Mouse (Mus musculus) kidney, postnatal 14 days (tissue): Measurements from ENCODE around the gene Slc25a44.

ENCODE experiments used
- DNase-seq: peaks from one replicate; pipeline ENCODE4 v3.0.0; 2022; ENCODE audit warnings: mixed read lengths

Gene Slc25a44

DNA sequence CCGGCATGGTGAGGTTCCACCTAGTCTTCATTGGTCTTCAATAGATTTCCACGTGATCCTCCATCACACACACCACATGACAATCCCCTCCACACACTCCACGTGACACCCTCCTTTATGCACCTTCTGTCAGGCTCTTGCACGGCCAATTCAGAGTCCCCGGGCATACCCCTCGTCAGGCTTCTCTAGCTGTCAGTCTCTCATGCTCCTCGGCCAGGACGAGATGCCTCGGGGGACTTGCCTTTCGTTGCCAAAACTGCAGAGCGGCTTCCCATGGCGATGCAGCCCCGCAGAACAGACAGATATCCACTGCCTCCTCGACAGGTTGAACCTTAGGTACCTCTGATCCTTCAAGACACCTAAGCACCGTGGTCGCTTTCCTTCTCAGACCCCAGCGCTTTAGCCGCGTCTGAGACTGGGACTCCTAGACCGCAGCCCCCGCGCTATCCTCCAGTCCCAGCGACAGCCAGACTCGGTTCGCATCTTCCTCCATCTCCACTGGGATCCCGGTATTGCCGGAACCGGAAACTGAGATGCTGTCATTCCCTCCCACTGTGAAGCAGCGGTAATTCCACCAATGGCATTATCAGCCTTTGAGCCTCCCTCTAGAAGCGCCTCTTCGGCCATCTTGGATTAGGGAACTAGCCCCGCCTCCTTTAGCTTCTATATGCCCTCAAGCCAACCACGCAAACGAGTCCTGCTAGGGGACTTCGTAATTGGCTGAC, at the start of gene Slc25a44:
Slc25a44 (minus strand) TSS at position 535 of the 725 bp plus-strand sequence.
- DNase-seq, result peak; percentile 97

GRCm38 (mm10) chr3:88473571-88473970, 48.6 kb upstream of the Slc25a44 start:
- no peak for DNase-seq

DNA sequence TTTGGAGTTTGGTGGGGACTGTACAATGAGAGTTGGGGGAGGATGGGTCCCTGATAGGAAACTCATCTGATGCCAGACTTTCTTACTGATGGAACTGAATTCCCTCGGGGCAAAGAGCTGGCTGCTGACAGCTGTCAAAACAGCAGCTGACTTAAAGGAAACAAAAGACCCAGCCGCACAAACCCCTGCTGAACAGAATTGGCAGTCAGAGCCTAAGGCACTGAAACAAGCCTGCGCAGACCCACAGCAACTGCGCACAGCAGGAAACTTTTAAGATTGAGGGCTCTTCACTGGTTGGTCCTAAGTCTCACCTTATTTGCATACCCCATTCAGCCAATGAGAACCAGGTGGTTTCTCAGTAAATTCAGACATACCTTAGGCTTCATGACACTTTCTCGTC, 48.1 kb upstream of the Slc25a44 start:
- peak; percentile 50 for DNase-seq

DNA sequence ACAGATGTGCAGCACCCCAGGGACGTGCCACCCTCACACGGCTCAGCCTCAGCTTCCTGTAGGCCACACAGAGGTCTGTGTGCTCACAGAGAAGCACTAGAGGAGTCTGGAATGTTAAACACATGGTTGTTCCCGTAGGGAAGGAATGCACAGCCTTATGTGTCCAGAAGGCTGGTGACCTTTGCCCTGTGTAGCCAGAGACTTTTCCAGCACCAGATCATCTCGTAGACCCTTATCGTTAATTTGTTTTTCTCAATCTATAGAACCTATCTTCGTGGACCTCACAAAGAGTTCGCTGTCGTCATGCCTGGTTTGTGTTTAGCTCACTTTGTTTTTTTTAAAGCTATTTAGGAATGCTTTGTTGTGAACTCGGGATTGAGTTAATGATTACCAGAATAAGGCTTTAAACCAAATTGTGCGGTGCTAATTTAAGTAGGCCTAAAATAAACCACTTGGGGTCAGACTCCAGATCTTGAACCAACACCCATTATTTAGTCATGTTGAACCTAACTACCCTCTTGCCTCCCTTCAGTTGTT, 46.1 kb upstream of the Slc25a44 start:
- peak; percentile 59 for DNase-seq

DNA sequence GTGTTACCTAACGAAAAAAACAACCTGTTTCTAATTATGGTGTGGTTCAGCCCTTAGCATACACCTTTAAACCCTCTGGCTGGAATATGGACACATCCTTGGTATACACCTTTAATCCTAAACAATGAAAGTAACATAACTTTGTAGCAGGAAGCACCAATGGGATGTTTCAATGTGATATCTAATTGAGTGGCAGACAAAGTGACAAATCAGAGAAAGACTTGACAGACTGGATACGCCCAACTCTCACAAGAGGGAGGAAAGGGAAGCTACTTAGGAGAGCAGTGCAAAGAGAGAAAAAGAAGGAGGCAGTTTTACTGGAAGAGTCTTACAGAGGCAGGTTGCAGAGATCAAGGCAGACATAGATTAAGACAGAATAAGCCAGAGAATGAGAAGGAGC, 44.5 kb upstream of the Slc25a44 start:
- DNase-seq, result no peak

DNA sequence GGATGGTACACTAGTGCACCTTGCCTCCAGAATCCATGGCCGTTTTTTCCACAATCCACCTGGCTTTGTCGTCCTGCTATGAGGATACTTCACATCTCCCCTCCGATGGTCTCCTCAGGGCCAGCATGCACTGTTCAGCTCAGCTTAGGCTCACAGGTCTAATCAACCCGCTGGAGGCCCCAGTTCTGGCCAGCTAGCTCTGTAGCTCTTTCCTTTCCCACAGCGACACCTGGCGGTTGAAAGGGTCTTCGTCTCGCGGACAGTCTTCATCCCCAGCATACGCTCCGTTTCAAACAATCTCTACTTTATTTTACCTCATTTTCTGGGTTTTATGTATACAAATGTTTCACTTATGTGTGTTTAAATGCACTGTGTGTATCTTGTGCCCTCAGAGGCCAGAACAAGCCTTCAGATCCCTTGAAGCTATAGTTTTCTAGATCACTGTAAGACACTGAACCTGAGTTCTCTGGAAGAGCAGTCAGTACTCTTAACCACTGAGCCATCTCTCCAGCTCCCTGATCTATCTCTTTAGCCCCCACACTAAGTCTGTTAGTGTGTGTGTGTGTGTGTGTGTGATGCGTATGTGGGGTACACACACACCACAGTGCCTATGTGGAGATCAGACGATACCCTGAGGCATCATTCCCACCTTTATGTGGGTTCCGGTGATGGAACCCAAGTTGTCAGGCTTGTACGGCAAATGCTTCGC, 42.3 kb upstream of the Slc25a44 start:
- peak; percentile 91 for DNase-seq

- DNase-seq, result no peak
These were observed 40.2 kb upstream of the Slc25a44 start for GRCm38 (mm10) chr3:88465127-88465526.

DNA sequence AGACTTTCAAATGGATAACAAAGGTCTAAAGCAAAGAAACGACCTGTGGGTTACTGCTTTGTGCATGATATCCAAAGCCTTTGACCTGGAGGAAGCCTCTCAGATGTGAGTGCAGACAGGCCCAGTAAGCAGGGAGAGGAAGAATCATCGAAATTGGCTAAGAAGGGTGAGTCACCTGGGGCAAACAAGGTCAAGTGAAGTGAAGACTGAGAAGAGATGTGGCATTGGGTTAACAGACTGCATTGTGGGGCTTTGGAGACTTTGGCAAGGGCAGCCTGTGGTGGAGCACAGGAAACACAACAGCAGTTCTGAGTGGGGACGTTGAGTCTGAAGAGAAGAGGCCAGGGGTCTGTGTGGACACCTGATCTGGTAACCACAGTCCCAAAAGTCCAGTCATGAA, 39.5 kb upstream of the Slc25a44 start:
- DNase-seq, result no peak

DNA sequence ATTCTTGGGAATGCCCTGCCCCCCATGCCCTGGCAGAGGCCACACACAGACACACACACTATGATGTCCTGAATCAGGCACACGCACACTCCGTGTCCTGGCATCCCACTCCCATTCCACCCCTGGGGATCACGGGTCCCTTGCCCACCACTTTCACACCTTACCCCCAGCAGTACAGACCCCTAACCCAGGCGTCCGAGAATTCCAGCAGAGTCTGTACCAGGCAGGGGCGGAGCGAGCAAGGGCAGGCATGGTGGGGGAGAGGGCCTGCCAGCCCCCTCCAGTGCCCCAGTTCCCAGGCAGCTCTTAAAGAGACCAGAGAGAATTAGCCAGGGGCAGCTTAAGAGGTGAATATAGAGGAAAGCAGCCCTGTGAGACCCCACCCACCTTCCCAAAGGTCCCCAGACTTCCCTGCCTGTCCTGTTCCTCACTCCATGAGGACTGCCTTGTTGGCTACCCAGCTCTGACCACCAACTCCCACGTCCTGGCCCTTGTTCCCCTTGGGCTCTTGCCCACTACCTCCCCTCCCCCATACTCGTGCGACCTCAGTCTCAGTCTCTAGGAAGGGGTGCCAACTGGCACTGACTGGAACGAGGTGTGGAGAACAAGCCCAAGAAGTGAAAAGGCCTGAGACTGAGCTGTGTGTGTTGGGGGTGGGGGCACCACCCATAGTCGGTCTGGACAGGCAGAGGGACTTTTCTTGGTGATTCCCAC, 36.2 kb upstream of the Slc25a44 start, which contains the start of gene Sema4a:
Sema4a (minus strand) TSS at position 200 of the 714 bp plus-strand sequence.
- no peak for DNase-seq

- DNase-seq, result no peak
These were observed 35.1 kb upstream of the Slc25a44 start for GRCm38 (mm10) chr3:88460029-88460428.

DNA sequence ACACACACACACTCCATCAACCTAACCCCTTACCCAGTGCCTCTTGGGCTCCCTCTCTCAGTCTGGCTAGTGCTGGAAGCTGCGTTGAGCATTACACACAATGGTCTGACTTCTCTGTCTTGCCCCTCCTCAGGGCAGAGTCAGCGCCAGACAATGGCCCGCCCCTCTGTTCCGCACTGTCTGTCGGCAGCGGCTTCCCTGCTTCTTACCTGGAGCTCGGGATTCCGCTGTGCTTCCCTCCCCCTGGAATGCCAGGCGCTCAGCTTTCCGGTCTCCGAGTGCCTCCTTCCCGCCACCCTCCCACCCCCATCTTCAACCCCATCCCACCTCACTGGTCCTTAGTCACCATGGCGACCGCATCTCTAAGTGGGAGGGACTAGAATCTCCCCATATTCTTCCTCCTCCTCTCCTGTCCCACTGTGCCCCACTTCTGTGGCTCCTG, 33.9 kb upstream of the Slc25a44 start:
- no peak for DNase-seq

DNA sequence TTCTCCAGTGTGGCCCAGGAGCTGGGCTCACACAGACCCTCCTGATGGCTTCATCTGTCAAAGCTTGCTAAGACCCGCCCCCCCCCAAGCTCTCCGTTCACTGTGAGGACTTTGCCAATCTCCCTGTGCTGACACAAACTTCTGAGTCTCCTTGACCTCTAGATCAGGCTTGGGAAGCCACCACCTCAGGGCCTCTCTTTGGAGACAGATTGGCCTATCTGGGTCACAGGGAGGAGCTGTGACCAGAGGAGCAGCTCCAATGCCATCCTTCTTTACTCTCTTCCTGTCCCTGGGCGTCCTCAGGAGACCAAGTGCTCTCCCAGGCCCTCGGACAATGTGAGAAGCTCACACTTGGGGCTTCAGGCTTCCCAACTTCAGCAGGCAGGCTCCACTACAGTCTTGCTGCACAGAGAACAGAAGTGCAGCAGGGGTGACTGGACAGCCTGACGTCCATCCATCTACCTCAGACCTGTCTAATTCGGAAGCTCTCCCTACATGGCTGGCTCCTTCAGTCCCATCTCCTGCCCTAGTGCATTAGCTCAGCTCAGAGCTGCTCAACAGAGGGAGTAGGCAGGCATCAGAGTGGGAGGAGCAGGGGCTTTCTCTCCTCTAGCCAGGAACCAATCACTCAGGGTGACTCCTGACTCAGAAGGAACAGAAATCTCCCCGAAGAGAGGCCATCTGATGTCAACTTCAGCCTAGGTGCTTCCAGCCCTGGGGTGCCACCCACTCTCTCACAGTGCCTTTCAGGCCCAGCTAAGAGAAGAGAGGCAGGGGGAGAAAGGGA, 32.0 kb upstream of the Slc25a44 start:
- DNase-seq, result no peak

DNA sequence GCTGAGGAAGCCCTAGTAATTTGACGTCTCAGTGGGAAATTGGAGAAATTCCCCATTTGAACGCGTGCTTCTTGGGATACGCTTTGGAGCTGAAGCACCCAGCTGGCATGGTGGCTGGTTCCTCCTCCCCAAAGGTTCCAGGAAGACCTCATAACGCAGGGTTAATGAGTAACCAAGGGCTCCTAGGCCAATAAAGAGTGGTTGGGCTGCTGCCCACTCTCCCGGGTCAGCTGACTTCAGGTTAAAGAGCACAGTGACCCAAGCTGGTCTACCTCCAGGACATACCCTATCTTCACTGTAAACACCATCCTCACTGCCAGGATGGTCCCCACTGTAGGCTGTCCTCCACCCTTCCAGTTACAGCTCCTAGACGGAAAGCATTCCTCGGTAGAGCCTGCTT, 31.4 kb upstream of the Slc25a44 start:
- DNase-seq, result peak; percentile 89

- peak; percentile 72 for DNase-seq
These were observed 30.8 kb upstream of the Slc25a44 start for GRCm38 (mm10) chr3:88455588-88456264.

DNA sequence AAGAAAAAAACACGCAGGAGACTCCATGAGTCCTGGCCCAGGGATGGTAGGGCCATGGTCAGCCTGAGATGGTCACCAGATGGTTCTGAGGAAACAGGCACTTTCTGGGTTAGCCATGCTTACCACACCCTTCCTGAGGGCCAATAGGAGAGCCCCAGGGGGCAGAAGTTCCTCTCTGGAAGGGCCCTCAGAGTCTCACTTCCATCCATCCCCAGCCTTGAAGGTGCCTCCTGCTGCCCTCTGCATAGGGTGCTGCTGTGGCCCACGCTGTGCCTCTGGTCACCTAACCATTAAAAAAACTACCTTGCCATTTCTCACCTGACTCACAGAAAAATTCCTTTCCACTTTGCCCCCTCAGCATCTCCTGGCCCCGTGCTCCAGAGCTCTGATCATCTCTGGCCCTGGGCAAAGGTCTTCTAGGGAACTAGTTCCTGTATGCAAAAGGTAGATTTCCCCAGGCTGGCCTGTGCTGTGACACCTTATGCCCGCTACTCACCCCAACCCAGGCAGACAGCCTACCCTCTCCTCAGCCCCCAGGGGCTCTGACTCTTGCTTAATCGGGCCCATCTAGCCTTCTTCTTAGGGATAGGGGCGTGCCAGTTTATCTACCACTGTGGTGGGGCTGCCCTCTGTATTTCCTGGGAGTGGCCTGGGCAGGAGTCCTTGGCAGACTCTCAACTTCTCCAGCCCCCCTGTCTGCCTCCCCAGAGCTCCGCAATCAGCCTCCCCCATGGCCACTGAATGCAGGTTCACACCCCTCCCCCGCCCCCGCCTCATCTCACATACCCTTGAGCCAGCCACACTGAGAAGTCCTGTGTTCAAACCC, 30.0 kb upstream of the Slc25a44 start:
- peak; percentile 63 for DNase-seq

DNA sequence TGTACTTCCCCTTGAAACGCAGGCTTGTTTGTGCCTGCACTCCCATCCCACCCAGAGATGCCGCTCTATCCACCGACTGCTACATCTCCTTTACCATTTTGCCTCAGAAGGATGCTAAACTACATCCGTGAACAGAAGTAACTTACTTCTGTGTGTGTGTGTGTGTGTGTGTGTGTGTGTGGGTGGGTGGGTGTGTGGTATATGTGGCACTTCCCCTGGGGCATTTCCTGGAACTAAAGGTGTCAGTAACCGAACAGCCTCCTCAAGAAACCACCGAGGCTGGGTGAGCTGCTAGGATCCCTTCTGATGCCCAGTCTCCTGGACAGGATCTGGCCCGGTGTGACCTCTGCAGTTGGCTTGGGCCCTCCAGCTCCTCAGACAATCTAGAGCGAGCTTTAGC, 29.0 kb upstream of the Slc25a44 start:
- DNase-seq, result no peak

- DNase-seq, result no peak
These were observed 28.4 kb upstream of the Slc25a44 start for GRCm38 (mm10) chr3:88453369-88453768.

DNA sequence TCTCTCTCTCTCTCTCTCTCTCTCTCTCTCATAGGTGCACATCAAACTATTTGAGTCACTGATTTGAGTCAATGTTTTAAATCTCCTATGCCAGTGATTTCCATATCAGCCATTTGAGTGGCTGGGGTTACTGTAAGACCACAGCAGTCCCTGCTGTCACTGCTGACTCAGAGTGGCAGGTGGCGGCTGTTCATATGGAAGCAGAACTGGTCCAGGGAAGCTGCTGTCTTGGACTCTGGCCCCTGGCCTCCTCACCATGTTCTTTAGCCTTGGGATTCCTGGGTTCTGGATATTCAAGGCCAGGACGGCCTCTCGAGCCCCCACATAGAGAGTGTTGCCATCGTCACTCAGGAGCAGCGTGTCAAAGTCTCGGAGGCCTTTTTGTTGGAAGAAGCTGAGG, 27.8 kb upstream of the Slc25a44 start:
- DNase-seq, result no peak

DNA sequence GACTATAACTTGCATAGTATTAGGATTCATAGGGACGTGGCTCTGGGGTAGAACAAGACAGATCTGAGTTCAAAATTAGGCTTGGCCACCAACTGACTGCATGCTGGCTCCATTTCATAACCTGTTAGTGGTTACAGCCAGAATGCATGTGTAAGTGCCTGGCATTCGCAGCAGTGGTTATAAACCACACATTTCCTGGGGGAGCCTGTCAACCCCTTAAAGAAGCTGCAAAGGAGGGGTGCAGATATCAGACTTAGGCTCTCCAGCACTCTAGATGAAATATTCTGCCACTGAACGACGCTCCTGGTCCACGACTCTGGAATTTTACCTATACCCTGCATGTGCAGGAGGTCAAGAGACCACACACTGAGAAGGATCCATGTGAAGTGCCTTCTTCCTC, 27.3 kb upstream of the Slc25a44 start:
- DNase-seq, result no peak

GRCm38 (mm10) chr3:88450379-88451131, 25.6 kb upstream of the Slc25a44 start:
- DNase-seq, result no peak
